Mouse (Mus musculus) cerebellum, adult 2 months (tissue): ENCODE measurements around the gene Galnt7. TPM values are rescaled to one million over a fixed set of nuclear protein-coding genes. Genes with fewer than 3 reads are reported as not detected.

Experiments
- DNase-seq, 2 experiments: peaks; one replicate each; pipeline ENCODE4 v3.0.0; 2021
- H3K27ac ChIP-seq: fragments of 200-500 bp; 2 replicates; pipeline ENCODE4 v1.5.1; 2012; ENCODE audit warnings: low read length, control low read depth, inconsistent platforms; ENCODE audit not compliant: insufficient read depth
- H3K27me3 ChIP-seq: fragments of 200-500 bp; 2 replicates; pipeline ENCODE4 v1.6.1; 2012; ENCODE audit warnings: inconsistent platforms, mild to moderate bottlenecking, low read length, moderate library complexity; ENCODE audit not compliant: control insufficient read depth, insufficient read depth
- H3K4me1 ChIP-seq: fragments of 200-500 bp; 2 replicates; pipeline ENCODE4 v1.6.1; 2011; ENCODE audit warnings: low read length; ENCODE audit not compliant: control insufficient read depth, insufficient read depth
- H3K4me3 ChIP-seq: fragments of 200-500 bp; replicated peaks from 2 replicates; pipeline ENCODE3; 2011; ENCODE audit warnings: mild to moderate bottlenecking, low read depth, low read length, control low read depth; ENCODE audit not compliant: insufficient read depth
- CTCF ChIP-seq: fragments of 200-500 bp; IDR thresholded peaks from 2 replicates; pipeline ENCODE4 v1.5.1; 2011; ENCODE audit warnings: low read depth, mild to moderate bottlenecking, control low read depth, low read length, moderate library complexity, borderline replicate concordance; ENCODE audit not compliant: insufficient read depth
- POLR2A ChIP-seq: fragments of 200-500 bp; IDR thresholded peaks from 2 replicates; pipeline ENCODE4 v1.6.1; 2011; ENCODE audit warnings: low read length, control low read depth, borderline replicate concordance; ENCODE audit not compliant: insufficient read depth
- WGBS: fragments of 180-500 bp; shearing (Covaris S2); methylation state at CpG from one replicate; pipeline ENCODE4 v1.1.7; 2018; 5-methylcytosine and 5-hydroxymethylcytosine counted together
- polyA plus RNA-seq: library from polyadenylated mRNA; depleted of rRNA; stranded (reverse); fragments of >200 nt; gene quantifications from 2 replicates; pipeline ENCODE4 v1.2.3, GENCODE M21; 2012; rRNA removed

Gene Galnt7
- polyA plus RNA-seq, 1 experiment = 20.9 TPM

GRCm38 (mm10) chr8:57486491-57487440 lies 166.1 kb downstream of the Galnt7 start:
- Histone ChIP-seq H3K4me1 (peaks cover 4% of the 10 kb centered on the region; the same call in 1 of the 2 replicates), H3K27me3 (no peaks in the 10 kb centered on the region), H3K4me3 (peak overlapping the region; percentile 84), H3K27ac (peak overlapping the region; percentile 62)
- TF ChIP-seq POLR2A = 0 out of 2 replicates have a peak, but pooled peaks have one; percentile 9
- TF ChIP-seq CTCF = no peak
- DNase-seq = peak; percentile 58 to 72
- WGBS = under 1% methylated on average over 54 of the region's 54 CpGs

- H3K4me1 ChIP-seq = peaks cover 4% of the 10 kb centered on the region; the same call in 1 of the 2 replicates
- H3K4me3 ChIP-seq = no peak overlapping the region
- DNase-seq = no peak
- 81% methylated on average over 4 of the region's 4 CpGs for whole genome bisulfite sequencing
- TF ChIP-seq CTCF (no peak), POLR2A (no peak)
- H3K27me3 ChIP-seq = no peaks in the 10 kb centered on the region
- no peak overlapping the region for H3K27ac ChIP-seq
These were observed 172.2 kb downstream of the Galnt7 start for GRCm38 (mm10) chr8:57480606-57481005.

- TF ChIP-seq CTCF = no peak
- no peak for TF ChIP-seq POLR2A
- no peak for DNase-seq
- Histone ChIP-seq H3K27ac (no peak overlapping the region), H3K4me3 (no peak overlapping the region), H3K4me1 (no peaks in the 10 kb centered on the region; the same call in 1 of the 2 replicates), H3K27me3 (no peaks in the 10 kb centered on the region)
- WGBS = 96% methylated on average over 8 of the region's 8 CpGs
These were observed 173.1 kb downstream of the Galnt7 start for GRCm38 (mm10) chr8:57479700-57480099.

GRCm38 (mm10) chr8:57478406-57478805 lies 174.4 kb downstream of the Galnt7 start:
- Histone ChIP-seq H3K4me3 (no peak overlapping the region), H3K27me3 (no peaks in the 10 kb centered on the region)
- 74% methylated on average over 3 of the region's 3 CpGs for WGBS

More at GRCm38 (mm10) chr8:57478406-57478805, 174.4 kb downstream of the Galnt7 start:
- Histone ChIP-seq H3K4me1 (no peaks in the 10 kb centered on the region), H3K27ac (no peak overlapping the region)
- DNase-seq = no peak
- no peak for TF ChIP-seq POLR2A
- TF ChIP-seq CTCF = no peak

Other genes starting within 250 kb of the Galnt7 start
- gene Scrg1, start 197.1 kb downstream of the Galnt7 start, polyA plus RNA-seq = 74.3 and 79.5 TPM in 2 replicates
- gene Sap30, start 165.2 kb downstream of the Galnt7 start, polyA plus RNA-seq = 12.5 and 14.1 TPM in 2 replicates
- 5.5 and 6.0 TPM in 2 replicates for gene Hmgb2, start 141.1 kb downstream of the Galnt7 start, polyA plus RNA-seq